Mouse (Mus musculus) neural tube, embryonic 11.5 days (tissue): Measurements from ENCODE around the gene Sod3. TPM values are rescaled to one million over a fixed set of nuclear protein-coding genes. Genes with fewer than 3 reads are reported as not detected.

Experiments
- ATAC-seq: fragments of 200-750 bp; cut with Nextera tagmentation; 2 replicates; pipeline ENCODE4 v1.8.0; 2017; ENCODE audit warnings: moderate number of reproducible peaks, mild to moderate bottlenecking, moderate TSS enrichment, moderate library complexity; ENCODE audit not compliant: insufficient read depth, low FRiP score, low TSS enrichment
- DNase-seq: peaks from one replicate; pipeline ENCODE4 v3.0.0-alpha.2; 2015; ENCODE audit warnings: low spot score
- H3K27ac ChIP-seq: fragments of 300-500 bp; sonication (generic); 2 replicates; pipeline ENCODE4 v1.5.1; 2014; ENCODE audit warnings: low read depth, mild to moderate bottlenecking, low read length
- H3K27me3 ChIP-seq: fragments of 300-500 bp; sonication (generic); 2 replicates; pipeline ENCODE4 v1.6.1; 2014; ENCODE audit warnings: mild to moderate bottlenecking, low read length, mixed read lengths; ENCODE audit not compliant: control insufficient read depth, insufficient read depth
- H3K36me3 ChIP-seq: fragments of 300-500 bp; sonication (generic); 2 replicates; pipeline ENCODE4 v1.6.1; 2014; ENCODE audit warnings: mild to moderate bottlenecking, low read length, moderate library complexity, mixed read lengths; ENCODE audit not compliant: control insufficient read depth, insufficient read depth
- H3K4me1 ChIP-seq: fragments of 300-500 bp; sonication (generic); 2 replicates; pipeline ENCODE4 v1.6.1; 2014; ENCODE audit warnings: low read length, mixed read lengths; ENCODE audit not compliant: control insufficient read depth, insufficient read depth
- H3K4me2 ChIP-seq: fragments of 300-500 bp; sonication (generic); 2 replicates; pipeline ENCODE4 v1.6.1; 2014; ENCODE audit warnings: low read depth, mild to moderate bottlenecking, moderate library complexity
- H3K4me3 ChIP-seq: fragments of 300-500 bp; sonication (generic); 2 replicates; pipeline ENCODE4 v1.5.1; 2014; ENCODE audit warnings: low read depth, low read length
- H3K9ac ChIP-seq: fragments of 300-500 bp; sonication (generic); 2 replicates; pipeline ENCODE4 v1.6.1; 2014; ENCODE audit warnings: mild to moderate bottlenecking, low read length
- H3K9me3 ChIP-seq: fragments of 300-500 bp; sonication (generic); 2 replicates; pipeline ENCODE4 v1.6.1; 2016; ENCODE audit warnings: low read length; ENCODE audit not compliant: control insufficient read depth
- WGBS: fragments of 180-500 bp; shearing (Covaris S2); extraction: QIAGEN DNeasy Blood & Tissue Kit; methylation state at CpG from one replicate; pipeline ENCODE4 v1.1.7; 2014; 5-methylcytosine and 5-hydroxymethylcytosine counted together
- polyA plus RNA-seq: library from polyadenylated mRNA; unstranded; fragments of >200 nt; fragmentation: Nextera tagmentation; extraction: Ambion mirVana; gene quantifications from 2 replicates; pipeline ENCODE4 v1.2.1, GENCODE M21; 2014

Sod3 gene
- polyA plus RNA-seq, 1 experiment from 2014 or later = 0.68 TPM

DNA sequence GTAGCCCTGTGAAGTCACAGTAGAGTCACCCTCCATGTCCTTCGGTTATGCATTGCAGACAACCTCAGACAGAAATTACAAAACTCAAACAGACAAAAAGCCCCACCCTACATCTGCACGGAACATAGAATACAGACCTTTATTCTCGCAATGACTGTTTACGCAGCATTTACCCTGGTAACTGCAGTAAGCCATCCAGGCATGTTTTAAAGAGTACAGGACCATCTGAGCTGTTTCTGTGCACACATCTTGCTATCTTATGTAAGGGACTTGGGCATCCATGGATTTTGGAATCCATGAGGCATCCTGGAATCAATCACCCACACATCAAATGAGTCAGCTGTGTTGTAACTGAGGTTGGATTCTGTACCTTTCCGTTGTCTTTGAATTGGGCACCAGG, 2.3 kb downstream of the Sod3 start:
- peaks cover 3% of the 10 kb centered on the region; the same call in 1 of the 2 replicates for H3K4me1 ChIP-seq
- H3K4me3 ChIP-seq = no peak overlapping the region
- H3K36me3 ChIP-seq = no peaks in the 10 kb centered on the region
- no peak overlapping the region for H3K4me2 ChIP-seq
- DNase-seq (no peak), ATAC-seq (no peak)
- H3K9me3 ChIP-seq = no peaks in the 10 kb centered on the region
- 97% methylated on average over 5 of the region's 5 CpGs for WGBS
- H3K27me3 ChIP-seq = no peaks in the 10 kb centered on the region
- H3K9ac ChIP-seq = no peak overlapping the region
- no peak overlapping the region for H3K27ac ChIP-seq

- DNase-seq = no peak
- H3K4me3 ChIP-seq = no peak overlapping the region
- WGBS = 82% methylated on average over 2 of the region's 2 CpGs
- H3K27ac ChIP-seq = no peak overlapping the region
- no peaks in the 10 kb centered on the region for H3K9me3 ChIP-seq
- H3K27me3 ChIP-seq = no peaks in the 10 kb centered on the region
- H3K4me1 ChIP-seq = peaks cover 3% of the 10 kb centered on the region; the same call in 1 of the 2 replicates
- no peaks in the 10 kb centered on the region for H3K36me3 ChIP-seq
- no peak for ATAC-seq
- no peak overlapping the region for H3K4me2 ChIP-seq
- H3K9ac ChIP-seq = no peak overlapping the region
These were observed 3.1 kb downstream of the Sod3 start for GRCm38 (mm10) chr5:52366661-52367060.

- WGBS = 56% methylated on average over 62 of the region's 63 CpGs
These were observed 4.6 kb downstream of the Sod3 start for GRCm38 (mm10) chr5:52367866-52368840.

DNA sequence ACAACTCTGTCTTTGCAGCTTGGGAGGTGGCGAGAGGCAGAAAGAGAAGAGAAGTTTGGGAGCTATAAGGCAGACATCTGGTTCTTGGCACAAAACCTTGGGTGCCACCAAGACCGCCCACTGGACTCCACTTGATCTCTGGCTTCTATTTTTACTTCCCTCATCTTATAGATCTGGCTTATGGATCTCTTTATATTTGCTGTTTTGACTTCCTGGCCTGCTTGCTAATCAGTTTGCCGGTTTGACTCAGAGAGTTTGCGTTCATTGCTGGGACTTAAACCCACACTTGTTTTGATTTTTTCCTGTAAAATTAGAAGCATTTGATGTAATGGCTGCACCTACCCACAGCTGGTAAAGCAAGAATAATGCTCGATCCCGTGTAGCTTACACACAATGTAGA, 7.3 kb downstream of the Sod3 start:
- Histone ChIP-seq H3K4me3 (no peak overlapping the region), H3K9me3 (no peaks in the 10 kb centered on the region), H3K27ac (no peak overlapping the region), H3K9ac (no peak overlapping the region), H3K27me3 (no peaks in the 10 kb centered on the region), H3K4me2 (no peak overlapping the region), H3K36me3 (no peaks in the 10 kb centered on the region), H3K4me1 (no peaks in the 10 kb centered on the region)
- ATAC-seq (no peak), DNase-seq (no peak)
- WGBS = 93% methylated on average over 6 of the region's 6 CpGs

More at GRCm38 (mm10) chr5:52367866-52368840, 4.6 kb downstream of the Sod3 start:
- ATAC-seq (no peak), DNase-seq (no peak)
- H3K4me1 ChIP-seq = peaks cover 3% of the 10 kb centered on the region; the same call in 1 of the 2 replicates
- no peaks in the 10 kb centered on the region for H3K9me3 ChIP-seq
- peak overlapping the region; percentile 24 for H3K4me2 ChIP-seq
- no peak overlapping the region for H3K27ac ChIP-seq
- H3K36me3 ChIP-seq = no peaks in the 10 kb centered on the region
- peak overlapping the region; percentile 54 for H3K9ac ChIP-seq
- H3K4me3 ChIP-seq = no peak overlapping the region
- no peaks in the 10 kb centered on the region for H3K27me3 ChIP-seq

DNA sequence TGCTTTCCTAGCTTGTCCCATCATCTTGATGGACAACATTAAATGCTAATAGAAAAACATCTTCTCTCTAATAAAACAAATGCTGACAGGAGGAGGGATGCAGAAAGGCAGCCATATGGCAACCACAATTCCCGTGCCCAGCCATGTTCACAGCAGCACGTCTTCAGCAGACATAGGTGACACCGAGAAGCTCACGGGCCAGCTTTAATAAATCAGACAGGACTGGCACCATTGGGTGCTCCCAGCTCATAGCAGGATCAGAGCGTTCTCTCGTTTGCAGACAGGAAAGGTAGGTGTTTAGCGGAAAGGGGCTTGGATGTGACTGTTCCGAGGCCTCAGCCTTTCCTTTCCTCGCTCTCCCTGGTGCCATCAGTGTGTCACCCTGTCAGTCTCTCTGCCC, 12.3 kb downstream of the Sod3 start:
- H3K4me1 ChIP-seq = no peaks in the 10 kb centered on the region
- H3K27me3 ChIP-seq = no peaks in the 10 kb centered on the region
- no peak overlapping the region for H3K4me2 ChIP-seq
- no peak overlapping the region for H3K4me3 ChIP-seq
- no peak overlapping the region for H3K9ac ChIP-seq
- DNase-seq (no peak), ATAC-seq (no peak)
- WGBS = 79% methylated on average over 9 of the region's 9 CpGs
- no peaks in the 10 kb centered on the region for H3K9me3 ChIP-seq
- H3K27ac ChIP-seq = no peak overlapping the region
- no peaks in the 10 kb centered on the region for H3K36me3 ChIP-seq

DNA sequence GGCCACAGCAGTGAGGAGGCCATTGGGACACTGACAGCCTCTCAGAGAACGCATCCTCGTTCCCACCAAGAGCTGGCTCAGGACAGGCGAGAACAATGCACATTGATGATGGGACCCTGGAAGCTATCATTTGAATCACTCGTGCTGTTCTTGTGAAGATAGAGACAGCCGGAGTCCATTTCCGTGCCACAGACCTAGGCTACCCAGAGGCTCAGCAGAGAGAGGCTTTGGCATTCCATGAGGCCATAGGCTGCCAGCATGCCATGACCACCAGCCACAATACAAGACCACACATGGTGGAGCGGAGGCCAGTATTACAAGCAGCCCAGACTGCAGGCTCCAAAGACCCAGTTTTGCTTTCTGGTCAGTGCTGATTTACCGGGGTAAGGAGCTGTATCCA, 19.2 kb downstream of the Sod3 start:
- H3K27me3 ChIP-seq = no peaks in the 10 kb centered on the region
- H3K9me3 ChIP-seq = no peaks in the 10 kb centered on the region
- WGBS = 76% methylated on average over 8 of the region's 8 CpGs
- H3K27ac ChIP-seq = no peak overlapping the region
- DNase-seq = no peak
- no peak for ATAC-seq
- H3K36me3 ChIP-seq = no peaks in the 10 kb centered on the region
- no peak overlapping the region for H3K9ac ChIP-seq
- H3K4me1 ChIP-seq = no peaks in the 10 kb centered on the region
- H3K4me2 ChIP-seq = no peak overlapping the region
- no peak overlapping the region for H3K4me3 ChIP-seq

- WGBS = 86% methylated on average over 5 of the region's 5 CpGs
- Histone ChIP-seq H3K4me2 (no peak overlapping the region), H3K9ac (no peak overlapping the region), H3K4me3 (no peak overlapping the region), H3K27me3 (no peaks in the 10 kb centered on the region), H3K36me3 (no peaks in the 10 kb centered on the region), H3K9me3 (no peaks in the 10 kb centered on the region), H3K27ac (no peak overlapping the region), H3K4me1 (no peaks in the 10 kb centered on the region)
- no peak for ATAC-seq
- no peak for DNase-seq
These were observed 20.2 kb downstream of the Sod3 start for GRCm38 (mm10) chr5:52383748-52384147.

- DNase-seq (no peak), ATAC-seq (no peak)
- no peaks in the 10 kb centered on the region for H3K36me3 ChIP-seq
- H3K4me3 ChIP-seq = no peak overlapping the region
- H3K9ac ChIP-seq = no peak overlapping the region
- no peaks in the 10 kb centered on the region for H3K4me1 ChIP-seq
- H3K27ac ChIP-seq = no peak overlapping the region
- no peaks in the 10 kb centered on the region for H3K9me3 ChIP-seq
- no peaks in the 10 kb centered on the region for H3K27me3 ChIP-seq
- H3K4me2 ChIP-seq = no peak overlapping the region
- 79% methylated on average over 2 of the region's 2 CpGs for WGBS
These were observed 22.4 kb downstream of the Sod3 start for GRCm38 (mm10) chr5:52386016-52386415.
